Mouse (Mus musculus) adrenal gland, postnatal 36 days (tissue): ENCODE data around the gene Isyna1. TPM values are rescaled to one million over a fixed set of nuclear protein-coding genes. Genes with fewer than 3 reads are reported as not detected.

Source experiments
- total RNA-seq, 2 experiments: library from RNA; stranded (reverse); gene quantifications; 2 replicates each; pipeline ENCODE4 v1.2.3; 2021

The Isyna1 gene
- total RNA-seq, 2 experiments from 2014 or later = 98.7 to 260 TPM

Other genes with a start within 250 kb of the Isyna1 start
- 10 to 100 TPM; 62.2 to 67.6 TPM for gene Upf1, start 241.1 kb upstream of the Isyna1 start, total RNA-seq
- not detected for gene Comp, start 220.8 kb upstream of the Isyna1 start, total RNA-seq
- gene Crtc1, start 154.8 kb upstream of the Isyna1 start, total RNA-seq = 10 to 100 TPM; 21.8 to 25.7 TPM
- gene Klhl26, start 117.4 kb upstream of the Isyna1 start, total RNA-seq = 10 to 100 TPM; 23.6 to 24.4 TPM
- gene Tmem59l, start 107.0 kb upstream of the Isyna1 start, total RNA-seq = 10 to 100 TPM in 1 of 2 experiments, 1 to 10 TPM in 1; 9.5 to 11.3 TPM
- under 1 TPM; 0.23 to 0.95 TPM for gene Crlf1, start 101.2 kb upstream of the Isyna1 start, total RNA-seq
- gene Rex1bd, start 87.6 kb upstream of the Isyna1 start, total RNA-seq = 100 to 1,000 TPM; 144 to 154 TPM
- gene Uba52, start 83.6 kb upstream of the Isyna1 start, total RNA-seq = 1,000 to 10,000 TPM; 1,515 to 1,560 TPM
- 100 to 1,000 TPM; 265 to 329 TPM for gene Fkbp8, start 66.6 kb upstream of the Isyna1 start, total RNA-seq
- 10 to 100 TPM; 63.2 to 89.1 TPM for gene Kxd1, start 66.4 kb upstream of the Isyna1 start, total RNA-seq
- gene Ell, start 54.9 kb upstream of the Isyna1 start, total RNA-seq = 10 to 100 TPM; 22.3 to 25.3 TPM
- gene Ssbp4, start 14.5 kb downstream of the Isyna1 start, total RNA-seq = 100 to 1,000 TPM in 1 of 2 experiments, 10 to 100 TPM in 1; 89.7 to 103 TPM
- gene Lrrc25, start 21.8 kb downstream of the Isyna1 start, total RNA-seq = 1 to 10 TPM; 2.1 to 2.6 TPM
- gene Gdf15, start 38.1 kb downstream of the Isyna1 start, total RNA-seq = 1 to 10 TPM; 5.0 to 6.0 TPM
- gene Pgpep1, start 66.0 kb downstream of the Isyna1 start, total RNA-seq = 100 to 1,000 TPM; 138 to 139 TPM
- 10 to 100 TPM; 74.3 to 84.4 TPM for gene Lsm4, start 78.9 kb downstream of the Isyna1 start, total RNA-seq
- 100 to 1,000 TPM; 219 to 227 TPM for gene Jund, start 104.6 kb downstream of the Isyna1 start, total RNA-seq
- gene Iqcn, start 109.1 kb downstream of the Isyna1 start, total RNA-seq = not detected
- not detected for gene Gm3336, start 124.2 kb downstream of the Isyna1 start, total RNA-seq
- gene Pde4c, start 129.3 kb downstream of the Isyna1 start, total RNA-seq = 1 to 10 TPM in 1 of 2 experiments, under 1 TPM in 1; 0.33 to 1.2 TPM
- gene Rab3a, start 160.3 kb downstream of the Isyna1 start, total RNA-seq = 10 to 100 TPM; 68.6 to 78.2 TPM
- 100 to 1,000 TPM; 119 to 155 TPM for gene Mpv17l2, start 166.6 kb downstream of the Isyna1 start, total RNA-seq
- 10 to 100 TPM; 35.6 to 51.5 TPM for gene Pik3r2, start 182.3 kb downstream of the Isyna1 start, total RNA-seq
- gene Mast3, start 210.7 kb downstream of the Isyna1 start, total RNA-seq = 10 to 100 TPM; 16.8 to 19.0 TPM
- not detected for gene Il12rb1, start 214.1 kb downstream of the Isyna1 start, total RNA-seq
- gene Arrdc2, start 245.3 kb downstream of the Isyna1 start, total RNA-seq = 10 to 100 TPM in 1 of 2 experiments, 1 to 10 TPM in 1; 6.9 to 10.5 TPM